In genomic region chr10:21588007-21588852, GRCm38 (mm10) we compare ENCODE assay signal across 35 mouse cellular contexts. TPM values are rescaled to one million over a fixed set of nuclear protein-coding genes. Genes with fewer than 3 reads are reported as not detected.
DNase-seq lines count a peak whose midpoint lies in the region; ATAC-seq and TF ChIP-seq lines count a peak whose summit lies in the region.
"Had no signal": no experiment of that assay in that cellular context is flagged by ENCODE, and none has a peak within 500 bp of the region (broad histone marks: within the 10 kb centered on the region; RNA-seq: fewer than 3 reads in every experiment).

No protein-coding gene starts in this region.

- TF ChIP-seq CTCF in forebrain, postnatal 0 days (IDR thresholded peaks at IDR 0.05; ENCODE audit: low read depth): no peak

- no peaks in the 10 kb centered on the region for H3K9me3 ChIP-seq in forebrain, postnatal 0 days (ENCODE audit: low read length)
- no peaks in the 10 kb centered on the region for H3K9me3 ChIP-seq in forebrain, embryonic 10.5 days
- H3K9me3 ChIP-seq: embryonic facial prominence, embryonic 10.5 days; embryonic facial prominence, embryonic 13.5 days; forebrain, embryonic 13.5 days; G1E; heart, embryonic 10.5 days; heart, embryonic 13.5 days had no signal

- ATAC-seq in forebrain, postnatal 0 days: no peak
- ATAC-seq: forebrain, embryonic 13.5 days; forebrain, embryonic 16.5 days; hindbrain, postnatal 0 days; inflammation-experienced regulatory T-cells, adult 6 months; intestine, embryonic 16.5 days; Patski had no signal

- H3K36me3 ChIP-seq in forebrain, postnatal 0 days (ENCODE audit: insufficient read depth): no peaks in the 10 kb centered on the region
- H3K36me3 ChIP-seq in forebrain, embryonic 10.5 days (replicated peaks): no peaks in the 10 kb centered on the region
- H3K36me3 ChIP-seq: embryonic facial prominence, embryonic 10.5 days; embryonic facial prominence, embryonic 13.5 days; G1E; heart, embryonic 10.5 days; heart, embryonic 13.5 days had no signal

- H3K4me1 ChIP-seq in forebrain, postnatal 0 days (ENCODE audit: insufficient read depth): no peaks in the 10 kb centered on the region
- 0 out of 2 replicates have a peak, but pooled peaks cover 7% of the 10 kb centered on the region for H3K4me1 ChIP-seq in forebrain, embryonic 10.5 days
- H3K4me1 ChIP-seq: embryonic facial prominence, embryonic 10.5 days; embryonic facial prominence, embryonic 13.5 days; forebrain, embryonic 13.5 days; heart, embryonic 10.5 days; heart, embryonic 13.5 days had no signal

- 59% methylated on average over 4 of the region's 4 CpGs for WGBS in forebrain, postnatal 0 days
- WGBS in forebrain, embryonic 10.5 days: 82% methylated on average over 4 of the region's 4 CpGs

- H3K9ac ChIP-seq in forebrain, postnatal 0 days: no peak overlapping the region
- H3K9ac ChIP-seq: embryonic facial prominence, embryonic 13.5 days; forebrain, embryonic 13.5 days; heart, embryonic 13.5 days; hindbrain, embryonic 14.5 days had no signal

- no peaks in the 10 kb centered on the region for H3K27me3 ChIP-seq in forebrain, postnatal 0 days (ENCODE audit: insufficient read depth, low read length)
- no peaks in the 10 kb centered on the region for H3K27me3 ChIP-seq in forebrain, embryonic 10.5 days (ENCODE audit: poor library complexity, severe bottlenecking)
- H3K27me3 ChIP-seq: CH12.LX; embryonic facial prominence, embryonic 13.5 days; forebrain, embryonic 13.5 days; heart, embryonic 13.5 days had no signal

- DNase-seq in cerebellum, adult 9-10 months: peak; percentile 7
- DNase-seq in cerebellum, postnatal 25 days: no peak
- peak; percentile 25 for DNase-seq in forebrain, postnatal 0 days
- DNase-seq in forebrain, embryonic 10.5 days (ENCODE audit: extremely low spot score, low spot score): no peak
- DNase-seq in lung, adult 18-20 months: peak; percentile 30 to 35
- DNase-seq in lung, postnatal 10 days: no peak
- DNase-seq: adrenal gland, postnatal 10 days; adrenal gland, postnatal 36 days; B cell, adult 2 months; cerebellum, adult 11 months; cerebellum, adult 9-11 months; embryo, embryonic 11 days; gastrocnemius, adult 2 months; gastrocnemius, postnatal 14 days; heart, adult 2 months; heart, postnatal 14 days; heart, postnatal 4 days had no signal

- no peak overlapping the region for H3K4me2 ChIP-seq in forebrain, postnatal 0 days (ENCODE audit: low read depth)
- H3K4me2 ChIP-seq: embryonic facial prominence, embryonic 13.5 days; forebrain, embryonic 13.5 days; heart, embryonic 13.5 days; hindbrain, embryonic 14.5 days had no signal

- H3K4me3 ChIP-seq in forebrain, postnatal 0 days (ENCODE audit: low read depth, low read length): no peak overlapping the region
- H3K4me3 ChIP-seq in forebrain, embryonic 10.5 days: no peak overlapping the region
- H3K4me3 ChIP-seq: embryonic facial prominence, embryonic 10.5 days; embryonic facial prominence, embryonic 13.5 days; erythroblast, embryonic 14.5 days; forebrain, embryonic 13.5 days; gastrocnemius, adult 2 months; heart, adult 2 months; heart, embryonic 10.5 days; heart, embryonic 13.5 days had no signal

- no peak overlapping the region for H3K27ac ChIP-seq in forebrain, postnatal 0 days (ENCODE audit: low read depth, low read length)
- H3K27ac ChIP-seq in forebrain, embryonic 10.5 days: no peak overlapping the region
- H3K27ac ChIP-seq: embryonic facial prominence, embryonic 10.5 days; embryonic facial prominence, embryonic 13.5 days; forebrain, embryonic 13.5 days; gastrocnemius, adult 2 months; heart, adult 2 months; heart, embryonic 10.5 days; heart, embryonic 13.5 days; hindbrain, embryonic 14.5 days; hindbrain, postnatal 0 days had no signal

RNA-seq across cellular contexts. Expression of gene 1700020N01Rik, which starts 4.7 kb away (rescaled TPM):
- total RNA-seq in forebrain, postnatal 0 days (2014; rRNA removed): not detected in 2 replicates
- not detected in 2 replicates for polyA plus RNA-seq in forebrain, postnatal 0 days (2015; fragmentation: Nextera tagmentation; extraction: Ambion mirVana)
- polyA plus RNA-seq in forebrain, embryonic 10.5 days (2016; fragmentation: Nextera tagmentation; extraction: Ambion mirVana): not detected in 2 replicates
- total RNA-seq: adrenal gland, adult 18-20 months; adrenal gland, postnatal 10 days; adrenal gland, postnatal 36 days; CH12.LX; G1E; gastrocnemius, adult 2 months; gastrocnemius, postnatal 14 days; gastrocnemius, postnatal 4 days; heart, adult 2 months; heart, postnatal 14 days; heart, postnatal 4 days; hindbrain, postnatal 0 days had no signal
- polyA plus RNA-seq: cortical plate, adult 2 months; embryonic facial prominence, embryonic 10.5 days; embryonic facial prominence, embryonic 13.5 days; erythroblast, embryonic 14.5 days; forebrain, embryonic 13.5 days; forebrain, embryonic 16.5 days; G1E; heart, adult 2 months; heart, embryonic 13.5 days; hindbrain, embryonic 11.5 days; hindbrain, embryonic 14.5 days; hindbrain, postnatal 0 days; inflammation-experienced regulatory T-cells, adult 6 months; intestine, embryonic 16.5 days; Patski had no signal

Comparison
In these comparisons a context has a peak if more than half of its experiments do, and no peak if none do; other contexts are left out.
1. DNase-seq: peak in cerebellum, adult 9-10 months (single experiment), forebrain, postnatal 0 days (single experiment) and lung, adult 18-20 months (2 of 2); none in cerebellum, postnatal 25 days (0 of 2), forebrain, embryonic 10.5 days (single experiment) and lung, postnatal 10 days (single experiment).